Mouse (Mus musculus) liver, adult 2 months (tissue): ENCODE results near the gene Ulk4. TPM values are rescaled to one million over a fixed set of nuclear protein-coding genes. Genes with fewer than 3 reads are reported as not detected.

Experiments
- DNase-seq: peaks from one replicate; pipeline ENCODE4 v3.0.0-alpha.2; 2011; ENCODE audit warnings: low read depth, low spot score; ENCODE audit errors: extremely low read depth
- H3K27ac ChIP-seq: fragments of 200-500 bp; replicated peaks from 2 replicates; pipeline ENCODE4 v1.5.1; 2012; ENCODE audit warnings: low read depth, mild to moderate bottlenecking, control low read depth, inconsistent platforms, low read length; ENCODE audit not compliant: insufficient read depth
- H3K27me3 ChIP-seq: fragments of 200-500 bp; 2 replicates; pipeline ENCODE4 v1.6.1; 2012; ENCODE audit warnings: mild to moderate bottlenecking, moderate library complexity, low read length, inconsistent platforms; ENCODE audit not compliant: control insufficient read depth, insufficient read depth
- H3K36me3 ChIP-seq: fragments of 200-500 bp; 2 replicates; pipeline ENCODE4 v1.6.1; 2012; ENCODE audit warnings: low read length, inconsistent platforms; ENCODE audit not compliant: control insufficient read depth, insufficient read depth
- H3K4me1 ChIP-seq: fragments of 200-500 bp; 2 replicates; pipeline ENCODE4 v1.6.1; 2011; ENCODE audit warnings: low read length; ENCODE audit not compliant: control insufficient read depth, insufficient read depth
- H3K4me3 ChIP-seq: fragments of 200-500 bp; 2 replicates; pipeline ENCODE4 v1.5.1; 2011; ENCODE audit warnings: low read depth, mild to moderate bottlenecking, control low read depth, low read length, moderate library complexity; ENCODE audit not compliant: insufficient read depth
- H3K79me2 ChIP-seq: fragments of 200-500 bp; 2 replicates; pipeline ENCODE4 v1.6.1; 2012; ENCODE audit warnings: inconsistent platforms, mild to moderate bottlenecking, low read length, moderate library complexity; ENCODE audit not compliant: control insufficient read depth, insufficient read depth
- H3K9ac ChIP-seq: fragments of 200-500 bp; 2 replicates; pipeline ENCODE4 v1.6.1; 2012; ENCODE audit warnings: low read depth, mild to moderate bottlenecking, control low read depth, inconsistent platforms, low read length
- CTCF ChIP-seq: fragments of 200-500 bp; IDR thresholded peaks from 2 replicates; pipeline ENCODE4 v1.5.1; 2011; ENCODE audit warnings: low read depth, low read length, control low read depth
- POLR2A ChIP-seq: fragments of 200-500 bp; IDR thresholded peaks from 2 replicates; pipeline ENCODE4 v1.6.1; 2011; ENCODE audit warnings: low read length, control low read depth; ENCODE audit not compliant: insufficient read depth; ENCODE audit errors: extremely low read depth
- WGBS: fragments of 180-500 bp; shearing (Covaris S2); methylation state at CpG from one replicate; pipeline ENCODE4 v1.1.7; 2018; 5-methylcytosine and 5-hydroxymethylcytosine counted together
- polyA plus RNA-seq: library from polyadenylated mRNA; depleted of rRNA; stranded (reverse); fragments of >200 nt; gene quantifications from 2 replicates; pipeline ENCODE4 v1.2.3, GENCODE M21; 2012; rRNA removed
- total RNA-seq: library from RNA; depleted of rRNA; stranded (reverse); fragments of >200 nt; gene quantifications from 2 replicates; pipeline ENCODE4 v1.2.3, GENCODE M21; 2014; rRNA removed

Ulk4 gene
- total and polyA plus RNA-seq, 2 experiments: under 0.01 to 0.24 TPM

GRCm38 (mm10) chr9:120914877-120915459, 362.0 kb downstream of the Ulk4 start:
- 75% methylated on average over 14 of the region's 14 CpGs for WGBS
- Histone ChIP-seq H3K79me2 (no peaks in the 10 kb centered on the region), H3K9ac (no peak overlapping the region), H3K27ac (peak overlapping the region; percentile 37), H3K27me3 (no peaks in the 10 kb centered on the region), H3K4me1 (no peaks in the 10 kb centered on the region), H3K4me3 (no peak overlapping the region), H3K36me3 (no peaks in the 10 kb centered on the region)
- no peak for TF ChIP-seq POLR2A
- TF ChIP-seq CTCF: peak; percentile 53
- peak; percentile 27 for DNase-seq

GRCm38 (mm10) chr9:120914429-120914828, 362.6 kb downstream of the Ulk4 start:
- Histone ChIP-seq H3K27ac (peak overlapping the region; percentile 37), H3K36me3 (no peaks in the 10 kb centered on the region), H3K27me3 (no peaks in the 10 kb centered on the region), H3K9ac (no peak overlapping the region), H3K4me3 (no peak overlapping the region), H3K4me1 (no peaks in the 10 kb centered on the region), H3K79me2 (no peaks in the 10 kb centered on the region)
- 87% methylated on average over 4 of the region's 4 CpGs for WGBS
- DNase-seq: no peak
- no peak for TF ChIP-seq POLR2A
- no peak for TF ChIP-seq CTCF

- H3K36me3 ChIP-seq: no peaks in the 10 kb centered on the region
- no peak for DNase-seq
- H3K79me2 ChIP-seq: no peaks in the 10 kb centered on the region
- H3K27me3 ChIP-seq: no peaks in the 10 kb centered on the region
- TF ChIP-seq POLR2A (no peak), CTCF (no peak)
- no peak overlapping the region for H3K9ac ChIP-seq
- H3K4me3 ChIP-seq: no peak overlapping the region
- H3K4me1 ChIP-seq: no peaks in the 10 kb centered on the region
- no peak overlapping the region for H3K27ac ChIP-seq
- 78% methylated on average over 13 of the region's 13 CpGs for WGBS
Measured at GRCm38 (mm10) chr9:120913152-120913551, 363.8 kb downstream of the Ulk4 start.

- no peak for DNase-seq
- H3K36me3 ChIP-seq: no peaks in the 10 kb centered on the region
- no peak overlapping the region for H3K27ac ChIP-seq
- H3K27me3 ChIP-seq: no peaks in the 10 kb centered on the region
- no peak for TF ChIP-seq POLR2A
- TF ChIP-seq CTCF: no peak
- no peaks in the 10 kb centered on the region for H3K4me1 ChIP-seq
- H3K4me3 ChIP-seq: no peak overlapping the region
- 95% methylated on average over 6 of the region's 6 CpGs for WGBS
- H3K9ac ChIP-seq: no peak overlapping the region
- no peaks in the 10 kb centered on the region for H3K79me2 ChIP-seq
Measured at GRCm38 (mm10) chr9:120908461-120908860, 368.5 kb downstream of the Ulk4 start.

Other genes with a start within 250 kb of the Ulk4 start
- 50.3 and 56.6 TPM in 2 replicates for gene Trak1, start 20.3 kb upstream of the Ulk4 start, total RNA-seq
- 58.8 and 61.2 TPM in 2 replicates for gene Trak1, start 20.3 kb upstream of the Ulk4 start, polyA plus RNA-seq
- not detected in 2 replicates for gene Cck, start 218.5 kb upstream of the Ulk4 start, total RNA-seq
- not detected in 2 replicates for gene Cck, start 218.5 kb upstream of the Ulk4 start, polyA plus RNA-seq